Mouse (Mus musculus): ENCODE results near the gene Inpp5a.
A peak's percentile ranks its signal among the peaks of the same experiment; 100 is the strongest.

Inpp5a gene

DNA sequence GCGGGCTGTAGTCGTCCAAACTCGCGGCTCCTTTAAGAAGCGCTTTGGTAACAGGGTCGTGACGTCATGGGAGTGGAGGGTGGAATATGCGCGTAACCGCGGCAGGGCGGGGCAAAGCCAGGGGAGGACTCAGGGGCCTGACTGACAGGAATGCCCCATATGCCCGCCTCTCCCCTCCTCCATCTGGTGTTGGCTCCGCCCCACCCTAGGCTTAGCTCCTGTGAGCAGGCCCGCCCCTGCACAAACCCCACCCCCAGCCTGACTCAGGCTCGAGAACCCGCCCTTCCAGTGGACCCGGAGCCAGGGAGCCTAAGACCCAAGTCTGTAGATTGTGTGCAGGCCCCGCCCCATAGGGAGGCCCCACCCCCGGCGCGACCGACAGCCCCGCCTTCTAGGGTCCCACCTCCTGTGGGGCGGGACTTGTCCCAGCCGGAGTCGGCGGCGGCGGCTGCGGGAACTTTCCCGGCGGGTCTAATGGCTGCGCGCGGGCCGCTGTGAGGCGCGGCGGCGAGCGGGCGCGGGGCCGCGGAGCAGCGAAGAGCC is at the start of gene Inpp5a:
Gene Inpp5a, plus strand, starts transcription at position 440 of the 543 bp plus-strand sequence.
- DNase-seq = peak; percentile 99

DNA sequence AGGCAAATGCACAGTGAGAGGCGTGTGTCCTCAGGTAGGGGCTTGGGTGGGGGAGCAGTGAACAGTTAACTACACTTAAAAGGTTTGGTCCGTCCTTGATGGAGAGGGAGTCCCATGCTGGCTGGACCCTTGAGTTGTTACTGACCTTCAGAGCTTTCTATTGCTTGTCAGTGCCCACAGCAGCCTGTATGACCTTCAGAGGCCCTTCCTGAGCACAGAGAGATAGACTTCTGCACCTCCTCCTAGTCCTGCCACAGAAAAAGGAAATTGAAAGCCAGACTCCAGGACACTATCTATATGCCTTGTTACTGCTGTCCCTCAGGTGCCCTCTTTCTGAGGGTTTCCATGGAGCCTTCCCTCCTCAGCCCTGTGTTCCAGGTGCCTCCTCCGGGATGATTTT is 49.7 kb upstream of the Inpp5a start:
- no peak for DNase-seq

- peak; percentile 49 for DNase-seq
These were observed 47.8 kb upstream of the Inpp5a start for GRCm38 (mm10) chr7:139341020-139341660.

DNA sequence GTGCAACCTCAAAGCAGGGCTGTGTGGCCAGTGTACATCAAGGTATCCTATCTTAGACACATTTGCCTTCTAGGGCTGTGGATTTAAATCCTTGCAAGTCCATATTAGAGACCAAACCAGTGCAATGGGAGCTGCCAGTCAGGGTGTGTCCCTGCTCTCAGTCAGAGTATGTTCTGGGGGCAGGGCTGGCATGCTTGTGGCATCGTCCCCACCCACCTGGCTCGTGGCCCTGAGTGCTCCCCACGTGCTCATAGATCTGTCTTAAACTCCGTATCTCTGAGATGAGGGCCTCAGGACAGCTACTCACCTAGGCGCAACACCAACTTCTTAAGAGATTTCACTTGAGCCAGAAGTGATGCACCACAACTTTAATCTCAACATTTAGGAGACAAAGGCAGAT is 46.1 kb upstream of the Inpp5a start:
- no peak for DNase-seq

DNA sequence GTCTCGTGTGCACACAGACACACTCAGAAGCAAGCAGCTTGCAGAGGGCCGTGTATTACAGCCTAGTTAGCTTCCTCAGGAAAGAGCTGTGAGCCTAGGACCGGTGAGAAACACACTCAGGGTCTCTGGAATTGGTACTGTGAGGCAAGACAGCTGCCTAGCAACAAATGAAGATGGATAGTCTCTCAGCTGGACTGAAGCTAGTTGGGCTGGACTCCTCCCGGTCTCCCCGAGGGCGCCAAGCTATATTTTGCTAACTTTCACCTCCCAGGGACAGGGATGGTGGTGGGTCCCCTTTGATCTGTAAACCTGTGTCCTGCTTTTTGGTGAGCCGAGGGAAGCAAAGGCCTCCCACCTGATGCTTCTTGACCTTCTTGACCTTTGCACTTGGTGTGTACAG is 41.9 kb upstream of the Inpp5a start:
- no peak for DNase-seq

DNA sequence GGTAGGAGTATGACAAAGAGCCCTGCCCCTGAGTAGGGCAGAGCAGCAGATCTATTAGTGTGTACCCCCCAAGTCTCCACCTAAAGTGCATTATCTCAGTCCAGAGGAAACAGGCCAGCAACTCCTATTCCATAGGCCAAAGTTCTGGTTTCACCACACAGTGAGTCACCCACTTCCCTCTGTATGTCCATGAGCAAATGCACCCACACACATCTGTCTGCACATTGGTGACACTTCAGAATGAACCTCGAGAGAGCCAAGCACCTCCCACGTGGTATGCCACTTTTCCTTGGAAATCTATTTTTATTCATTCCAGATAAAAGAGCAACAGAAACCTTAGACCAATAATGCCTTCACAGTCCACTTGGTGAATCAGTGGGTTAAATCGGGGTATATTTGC is 38.3 kb upstream of the Inpp5a start:
- no peak for DNase-seq

DNA sequence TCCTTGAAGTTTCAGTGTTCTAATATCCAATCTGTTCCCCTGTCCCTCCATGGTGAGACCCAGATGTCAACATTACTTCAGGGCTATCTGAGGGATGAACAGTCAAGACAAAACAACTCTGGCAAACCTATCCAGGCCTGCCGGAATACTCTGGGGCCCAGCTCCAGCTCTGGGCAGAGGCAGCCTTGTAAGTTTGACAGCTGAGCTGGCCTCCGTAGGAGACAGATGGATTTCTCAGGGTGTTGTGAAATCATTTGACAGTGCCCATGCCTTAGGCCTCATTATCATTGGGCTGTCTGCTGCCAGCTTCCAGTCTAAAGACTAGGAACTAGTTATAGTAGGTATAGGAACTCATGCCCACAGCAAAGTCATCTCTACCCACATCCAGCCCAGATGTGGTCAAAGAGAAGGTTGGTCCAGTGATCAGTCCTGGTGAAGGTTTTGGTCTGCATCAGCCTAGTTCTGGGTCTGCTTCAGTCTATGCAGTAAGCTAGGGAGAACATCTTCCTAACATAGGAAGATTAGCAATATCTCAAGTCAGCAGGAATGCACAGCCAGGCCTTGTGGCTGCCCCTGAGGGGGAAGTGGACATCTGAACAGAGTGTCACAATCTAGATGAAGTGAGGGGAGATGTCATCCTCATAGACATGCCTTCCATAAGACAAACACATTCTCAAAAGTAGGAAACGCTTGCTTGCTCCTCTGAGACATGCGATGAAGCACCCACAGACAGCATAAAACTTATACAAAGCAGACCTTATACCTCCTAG is 34.4 kb upstream of the Inpp5a start:
- DNase-seq = no peak

DNA sequence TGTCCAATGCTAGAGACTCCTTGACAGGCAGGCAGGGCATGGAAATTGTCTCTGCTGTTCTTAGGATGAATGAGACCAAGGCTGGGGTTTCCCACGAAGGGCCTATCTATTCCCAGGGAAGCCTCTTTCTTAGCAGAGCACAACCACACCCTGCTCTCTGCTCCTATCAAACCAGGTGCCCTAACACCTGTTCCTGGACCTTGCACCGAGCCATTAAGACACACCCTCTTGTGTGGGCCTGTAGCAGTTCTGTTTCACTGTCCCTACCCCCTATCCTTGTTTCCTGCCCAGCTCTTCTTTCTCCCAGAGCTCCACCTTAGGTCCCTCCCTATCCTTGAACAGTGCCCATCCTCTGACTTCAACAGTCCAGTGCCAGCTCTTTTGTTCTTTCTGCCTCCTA is 31.9 kb upstream of the Inpp5a start:
- DNase-seq = no peak

DNA sequence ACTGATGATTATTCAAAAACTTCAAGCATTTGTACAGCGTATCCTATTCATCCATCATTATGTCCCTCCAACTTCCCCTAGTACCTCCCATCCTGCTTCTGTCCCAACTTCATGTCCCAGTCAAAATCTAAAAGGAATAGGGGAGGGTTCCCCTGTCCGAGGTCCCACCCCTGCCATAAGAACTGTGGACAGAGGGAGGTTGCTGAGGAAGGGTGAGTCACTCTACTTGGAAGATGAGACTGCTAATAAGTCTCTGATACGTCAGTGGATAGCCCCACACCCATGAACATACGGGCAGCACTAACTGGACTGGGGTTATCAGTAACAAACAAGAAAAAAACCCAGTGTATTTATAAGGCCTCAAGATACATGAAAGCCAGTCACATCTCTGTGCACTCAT is 29.0 kb upstream of the Inpp5a start:
- DNase-seq = no peak

GRCm38 (mm10) chr7:139360890-139361559 is 27.9 kb upstream of the Inpp5a start:
- DNase-seq = no peak

GRCm38 (mm10) chr7:139361799-139362198 is 27.1 kb upstream of the Inpp5a start:
- no peak for DNase-seq

DNA sequence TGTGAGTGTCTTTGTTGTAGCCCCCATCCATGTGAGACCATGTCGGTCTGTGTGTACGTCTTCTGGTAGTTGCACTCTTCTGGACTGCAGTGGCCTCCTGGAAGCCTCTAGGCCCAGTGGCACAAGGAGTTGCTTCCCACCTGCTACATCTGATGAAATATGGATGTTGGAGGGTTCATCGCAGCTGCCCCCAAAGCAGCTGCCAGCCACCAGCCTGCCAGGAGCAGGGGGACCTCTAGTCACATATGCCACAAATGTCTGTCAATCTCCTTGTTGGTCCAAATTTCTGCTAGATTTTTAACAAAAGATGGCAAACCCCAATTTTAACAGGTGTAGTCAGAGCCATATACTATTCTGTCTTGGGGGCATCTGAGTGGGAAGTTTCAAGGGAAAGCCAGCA is 26.4 kb upstream of the Inpp5a start:
- no peak for DNase-seq

GRCm38 (mm10) chr7:139363281-139364004 is 25.5 kb upstream of the Inpp5a start:
- peak; percentile 52 for DNase-seq

DNA sequence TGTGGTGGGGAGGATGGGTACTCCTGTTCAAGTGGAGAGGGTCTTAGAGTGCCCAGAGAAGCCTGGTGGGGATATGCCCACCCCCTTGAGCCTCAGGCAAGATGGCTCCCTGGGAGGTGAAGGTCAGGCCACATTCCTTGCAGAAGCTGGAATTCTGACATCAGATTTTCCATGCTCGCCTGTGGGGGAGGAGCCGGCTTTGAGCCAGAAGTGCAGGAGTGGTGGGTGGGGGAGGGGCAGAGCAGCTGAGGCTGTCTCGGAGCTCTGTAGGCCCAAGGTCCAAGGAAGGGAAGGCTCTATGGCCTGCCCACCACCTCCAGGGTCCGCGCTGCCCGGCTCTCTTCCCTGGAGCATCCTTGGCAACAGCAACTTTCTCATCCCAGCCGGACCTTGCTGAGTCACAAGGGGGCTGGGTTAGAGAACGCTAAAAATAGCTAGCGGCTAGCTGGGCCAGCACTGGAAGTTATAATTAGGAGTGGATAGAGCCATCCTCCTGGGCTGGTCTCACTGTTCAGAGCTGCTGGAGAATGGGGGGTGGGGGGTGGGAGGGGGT is 24.8 kb upstream of the Inpp5a start:
- DNase-seq = peak; percentile 71

- DNase-seq = no peak
These were observed 23.7 kb upstream of the Inpp5a start for GRCm38 (mm10) chr7:139364936-139365830.

GRCm38 (mm10) chr7:139366131-139366530 is 22.8 kb upstream of the Inpp5a start:
- DNase-seq = no peak

- DNase-seq = no peak
These were observed 22.4 kb upstream of the Inpp5a start for GRCm38 (mm10) chr7:139366549-139366948.

GRCm38 (mm10) chr7:139368218-139368617 is 20.7 kb upstream of the Inpp5a start:
- DNase-seq = no peak

GRCm38 (mm10) chr7:139368722-139369380 is 20.1 kb upstream of the Inpp5a start:
- peak; percentile 60 for DNase-seq

- DNase-seq = no peak
These were observed 19.3 kb upstream of the Inpp5a start for GRCm38 (mm10) chr7:139369501-139370088.

- no peak for DNase-seq
These were observed 17.5 kb upstream of the Inpp5a start for GRCm38 (mm10) chr7:139371389-139371788.
